Mouse (Mus musculus) adrenal gland, adult 10 weeks (tissue): ENCODE measurements around the gene Cnga3. TPM values are rescaled to one million over a fixed set of nuclear protein-coding genes. Genes with fewer than 3 reads are reported as not detected.

Experiments
- polyA plus RNA-seq: library from polyadenylated mRNA; stranded (reverse); fragments of 350-450 nt; fragmentation: Illumina TruSeq; extraction: RNeasy Lipid Tissue Mini Kit (QIAGEN cat#74804); gene quantifications from one replicate; pipeline ENCODE4 v1.2.3, GENCODE M21; 2014; ENCODE audit warnings: low read depth, low replicate concordance

The Cnga3 gene
- polyA plus RNA-seq: 0.76 TPM

DNA sequence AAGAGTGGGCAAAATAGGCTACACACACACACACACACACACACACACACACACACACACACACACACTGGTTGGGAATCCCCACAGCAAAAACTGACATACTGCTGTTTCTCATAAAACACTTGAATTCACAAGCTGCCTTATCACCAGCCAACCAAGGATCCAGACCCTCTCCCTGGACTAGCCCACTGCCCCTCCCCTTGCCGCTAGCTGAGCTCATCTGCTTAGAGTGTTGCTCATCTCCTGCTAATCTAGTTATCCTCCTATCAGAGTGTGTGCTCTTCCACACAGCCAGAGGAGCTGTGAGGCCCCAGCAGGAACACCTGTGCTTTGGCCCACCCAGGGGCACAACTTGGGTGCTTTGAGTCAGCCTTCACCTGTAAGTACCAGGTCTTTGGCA, at the start of gene Cnga3:
TSS of gene Cnga3 (plus strand) at position 291 of the 400 bp plus-strand sequence.

DNA sequence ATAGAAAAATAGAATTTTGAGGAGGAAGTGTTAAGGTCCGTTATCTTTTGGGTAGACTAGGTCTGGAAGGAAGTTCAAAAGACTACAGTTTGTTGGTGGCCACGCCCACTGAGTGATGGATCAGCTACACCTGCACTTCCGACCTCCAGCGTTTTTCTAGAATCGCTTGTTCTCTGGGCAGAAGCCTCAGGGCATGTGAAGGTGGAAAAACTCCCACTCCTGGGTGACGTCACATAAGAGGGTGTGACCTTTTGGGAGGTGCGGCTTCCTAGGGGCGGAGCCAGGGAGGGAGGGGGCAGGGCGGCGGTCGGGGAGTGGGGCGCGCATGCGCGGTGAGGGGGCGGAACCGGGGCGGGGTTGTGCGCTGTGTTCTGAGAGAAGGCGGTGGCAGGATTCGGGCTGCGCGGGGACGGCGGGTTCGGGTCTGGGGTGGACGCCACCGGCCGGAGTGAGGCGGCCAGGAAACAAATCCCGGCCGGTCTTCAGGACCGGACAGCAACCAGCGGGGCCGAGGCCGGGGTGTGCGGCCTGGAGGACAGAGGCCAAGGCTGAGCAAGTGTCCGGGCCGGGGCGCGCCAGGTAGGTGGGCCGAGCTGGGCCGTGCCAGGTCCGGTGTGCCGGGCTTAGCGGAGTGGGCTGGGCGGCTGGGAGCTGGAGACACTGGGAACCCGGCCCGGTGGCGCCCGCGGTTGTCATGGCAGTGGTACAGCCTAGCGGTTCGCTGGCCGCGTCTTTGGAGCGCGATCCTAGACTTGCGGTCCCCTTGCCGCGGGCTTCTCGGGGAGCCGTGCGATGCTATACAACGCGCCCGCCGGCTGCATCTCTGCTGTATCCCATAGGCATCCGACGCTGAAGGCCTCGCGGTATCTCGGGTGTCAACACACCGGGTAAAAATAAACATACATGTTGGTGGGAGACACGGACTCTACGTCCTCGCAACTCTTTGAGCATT, 85.6 kb downstream of the Cnga3 start, which contains the start of gene Inpp4a:
TSS of gene Inpp4a (plus strand) at position 326 of the 952 bp plus-strand sequence.

Other genes with a start within 250 kb of the Cnga3 start
- gene Vwa3b, start 187.8 kb upstream of the Cnga3 start, polyA plus RNA-seq: 0.70 TPM
- gene Inpp4a, start 85.4 kb downstream of the Cnga3 start, polyA plus RNA-seq: 7.8 TPM
- 320 TPM for gene Coa5, start 215.7 kb downstream of the Cnga3 start, polyA plus RNA-seq
- gene Unc50, start 215.7 kb downstream of the Cnga3 start, polyA plus RNA-seq: 63.1 TPM